Mouse (Mus musculus): ENCODE results near the gene Katnb1. TPM values are rescaled to one million over a fixed set of nuclear protein-coding genes. Genes with fewer than 3 reads are reported as not detected.

Katnb1 gene
- total RNA-seq, 2 experiments from 2014 or later = 49.9 to 52.4 TPM

GRCm38 (mm10) chr8:95084261-95084660, 3.3 kb downstream of the Katnb1 start:
- intact Hi-C loops (cut with DNase I) = no loop called here
- no peak for DNase-seq

DNA sequence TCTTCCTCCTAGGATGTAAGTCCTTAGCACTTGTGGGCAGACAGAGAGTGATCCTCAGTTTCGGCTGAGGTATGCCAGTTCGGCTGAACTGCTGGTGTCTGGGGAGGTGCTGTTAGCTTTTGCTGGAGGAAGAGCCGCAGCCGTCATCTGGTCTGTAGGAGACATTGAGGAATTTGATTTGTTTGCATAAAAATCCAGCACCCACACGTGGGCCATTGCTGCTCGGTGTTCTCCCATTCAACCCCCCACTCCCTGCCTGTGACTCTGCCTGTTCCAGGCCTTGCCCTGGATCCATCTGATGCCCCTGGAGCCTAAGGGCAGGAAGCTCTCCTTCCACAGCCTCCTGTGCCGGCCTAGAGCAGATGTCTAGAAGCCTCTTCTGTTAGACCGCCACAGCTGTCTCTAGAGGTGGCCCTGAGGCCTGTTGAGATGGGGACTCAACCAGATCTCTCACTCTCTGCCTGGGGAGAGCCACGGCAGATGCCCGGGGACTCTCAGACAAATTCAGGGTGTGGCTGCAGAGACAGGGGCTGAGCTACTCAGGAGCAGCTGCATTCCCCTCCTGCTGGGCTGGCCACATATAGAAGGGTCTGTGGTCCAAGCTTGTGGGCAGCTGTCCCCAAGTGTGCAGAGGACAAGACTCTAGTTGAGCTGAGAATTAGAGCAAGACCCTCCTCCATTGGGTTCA, 3.9 kb downstream of the Katnb1 start:
- no peak for DNase-seq
- intact Hi-C loops (cut with DNase I) = no loop called here

- intact Hi-C loops (cut with DNase I) = no loop called here
- DNase-seq = no peak
These were observed 4.6 kb downstream of the Katnb1 start for GRCm38 (mm10) chr8:95085432-95086141.

GRCm38 (mm10) chr8:95093574-95093973, 12.6 kb downstream of the Katnb1 start:
- intact Hi-C loops (cut with DNase I) = no loop called here
- no peak for DNase-seq

- peak; percentile 78 for DNase-seq
- intact Hi-C loops (cut with DNase I) = no loop called here
These were observed 18.0 kb downstream of the Katnb1 start for GRCm38 (mm10) chr8:95099009-95099408.

DNA sequence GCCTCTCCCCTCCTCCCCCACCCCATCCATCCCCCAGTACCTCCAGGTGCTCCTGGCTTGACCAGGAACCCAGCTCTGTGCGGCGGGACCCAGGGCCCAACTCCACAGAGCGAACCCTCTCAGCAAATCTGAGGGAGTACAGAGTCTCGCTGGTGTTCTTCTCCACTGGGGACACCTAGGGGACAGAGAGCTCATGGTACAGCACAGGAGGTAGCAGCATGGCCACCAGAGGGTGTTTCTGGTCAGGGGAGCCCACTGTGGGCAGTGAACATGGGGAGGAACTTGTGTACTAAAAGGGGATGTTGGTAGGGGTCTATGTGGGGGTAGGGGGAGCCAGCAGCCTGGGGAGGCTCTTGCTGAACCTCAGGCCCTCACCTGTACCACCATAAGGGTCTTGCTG, 21.0 kb downstream of the Katnb1 start:
- intact Hi-C loops (cut with DNase I) = loop anchor here (10.0 kb wide), 1 partner anchor 103 kb away; the partner anchor contains the start of gene Kifc3
- no peak for DNase-seq

DNA sequence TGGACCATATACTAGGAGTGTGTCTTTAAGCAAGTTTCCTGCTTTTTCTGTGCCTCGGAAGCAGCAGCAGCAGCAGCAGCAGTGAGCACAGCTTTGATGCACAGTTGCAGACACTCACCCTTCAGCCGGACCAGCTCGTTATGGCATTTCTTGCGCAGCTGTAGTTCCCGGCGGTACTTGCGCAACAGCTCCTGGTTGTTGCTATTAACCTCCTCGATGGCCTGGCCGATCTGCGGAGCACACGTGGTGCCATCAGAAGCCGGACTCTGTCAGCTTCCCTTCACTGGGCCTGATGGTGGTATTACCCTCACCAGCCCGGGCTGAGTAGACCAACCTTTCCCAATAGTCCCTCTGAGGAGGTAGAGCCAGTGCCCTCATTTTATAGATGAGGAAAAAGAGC, 26.3 kb downstream of the Katnb1 start:
- no peak for DNase-seq
- intact Hi-C loops (cut with DNase I) = loop anchor here (10.0 kb wide), 1 partner anchor 97 kb away; the partner anchor contains the start of gene Kifc3

GRCm38 (mm10) chr8:95112594-95112993, 31.6 kb downstream of the Katnb1 start:
- DNase-seq = no peak
- intact Hi-C loops (cut with DNase I) = no loop called here

DNA sequence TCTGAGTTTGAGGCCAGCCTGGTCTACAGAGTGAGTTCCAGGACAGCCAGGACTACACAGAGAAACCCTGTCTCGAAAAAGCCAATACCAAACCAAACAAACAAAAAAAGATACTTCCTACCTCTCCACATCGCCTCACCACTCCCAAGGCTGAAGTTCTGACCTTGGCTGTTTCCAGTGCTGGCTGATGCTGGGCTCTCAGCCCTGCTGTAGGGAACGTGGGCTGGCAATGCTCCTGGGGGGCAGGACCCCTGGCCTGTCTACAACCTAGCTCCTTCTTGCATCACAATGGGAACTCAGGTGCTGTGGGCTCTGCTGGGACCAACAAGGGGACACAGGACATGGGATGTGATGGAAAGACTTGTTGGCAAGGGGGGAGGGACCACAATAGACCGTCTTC, 32.1 kb downstream of the Katnb1 start:
- DNase-seq = no peak
- intact Hi-C loops (cut with DNase I) = no loop called here

- intact Hi-C loops (cut with DNase I) = no loop called here
- no peak for DNase-seq
These were observed 32.8 kb downstream of the Katnb1 start for GRCm38 (mm10) chr8:95113750-95114149.

DNA sequence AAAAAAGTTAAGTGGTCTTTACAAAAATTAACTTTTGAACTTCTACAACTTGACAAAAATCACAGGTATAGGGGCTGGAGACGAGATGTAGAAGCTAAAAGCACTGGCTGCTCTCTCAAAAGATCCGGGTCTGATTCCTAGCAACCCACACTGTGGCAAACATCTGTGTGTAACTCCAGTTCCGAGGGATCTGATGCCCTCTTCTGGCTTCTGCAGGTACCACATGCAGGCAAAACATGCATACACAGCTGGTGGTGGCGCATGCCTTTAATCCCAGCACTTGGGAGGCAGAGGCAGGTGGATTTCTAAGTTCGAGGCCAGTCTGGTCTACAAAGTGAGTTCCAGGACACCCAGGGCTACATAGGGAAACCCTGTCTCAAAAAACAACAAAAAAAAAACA, 42.5 kb downstream of the Katnb1 start:
- no peak for DNase-seq
- intact Hi-C loops (cut with DNase I) = loop anchor here (10.0 kb wide), 1 partner anchor 201 kb away; no protein-coding TSS in a partner anchor

GRCm38 (mm10) chr8:95126497-95126896, 45.5 kb downstream of the Katnb1 start:
- intact Hi-C loops (cut with DNase I) = loop anchor here (10.0 kb wide), 1 partner anchor 198 kb away; no protein-coding TSS in a partner anchor
- DNase-seq = no peak

- no peak for DNase-seq
- intact Hi-C loops (cut with DNase I) = loop anchor here (10.0 kb wide), 1 partner anchor 197 kb away; no protein-coding TSS in a partner anchor
These were observed 46.7 kb downstream of the Katnb1 start for GRCm38 (mm10) chr8:95127658-95128057.

DNA sequence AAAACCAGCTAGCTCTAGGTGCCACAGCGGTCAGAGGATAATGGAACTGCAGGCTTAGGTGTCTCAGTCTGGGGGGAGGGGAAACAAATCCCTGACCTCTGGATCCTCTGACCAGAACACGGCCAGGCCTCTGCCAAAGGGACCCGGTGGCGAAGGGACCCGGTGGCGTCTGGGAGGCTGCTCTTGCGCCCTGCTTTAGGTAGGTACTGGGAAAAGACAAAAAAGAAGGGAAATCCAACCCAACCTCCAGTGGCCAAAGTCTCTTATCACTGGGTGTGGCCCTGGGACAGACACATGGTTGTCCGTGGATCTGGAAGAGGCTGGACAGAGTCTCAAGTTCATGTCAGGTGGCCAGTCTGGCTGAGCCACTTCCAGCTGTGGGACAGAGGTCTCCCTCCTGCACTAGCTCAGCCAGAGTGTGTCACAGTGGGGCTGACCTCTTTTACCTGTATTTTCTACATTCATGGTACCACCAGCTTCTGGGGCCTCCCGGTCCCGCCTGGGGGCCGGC, 47.8 kb downstream of the Katnb1 start:
- intact Hi-C loops (cut with DNase I) = loop anchor here (10.0 kb wide), 1 partner anchor 196 kb away; no protein-coding TSS in a partner anchor
- DNase-seq = no peak

GRCm38 (mm10) chr8:95130966-95131537, 50.1 kb downstream of the Katnb1 start:
- intact Hi-C loops (cut with DNase I) = loop anchor here (10.0 kb wide), 1 partner anchor 74 kb away; the partner anchor contains the start of gene Kifc3

GRCm38 (mm10) chr8:95131983-95132382, 51.0 kb downstream of the Katnb1 start:
- intact Hi-C loops (cut with DNase I) = loop anchor here (10.0 kb wide), 1 partner anchor 73 kb away; the partner anchor contains the start of gene Kifc3
- DNase-seq = no peak

More at GRCm38 (mm10) chr8:95130966-95131537, 50.1 kb downstream of the Katnb1 start:
- DNase-seq = no peak

DNA sequence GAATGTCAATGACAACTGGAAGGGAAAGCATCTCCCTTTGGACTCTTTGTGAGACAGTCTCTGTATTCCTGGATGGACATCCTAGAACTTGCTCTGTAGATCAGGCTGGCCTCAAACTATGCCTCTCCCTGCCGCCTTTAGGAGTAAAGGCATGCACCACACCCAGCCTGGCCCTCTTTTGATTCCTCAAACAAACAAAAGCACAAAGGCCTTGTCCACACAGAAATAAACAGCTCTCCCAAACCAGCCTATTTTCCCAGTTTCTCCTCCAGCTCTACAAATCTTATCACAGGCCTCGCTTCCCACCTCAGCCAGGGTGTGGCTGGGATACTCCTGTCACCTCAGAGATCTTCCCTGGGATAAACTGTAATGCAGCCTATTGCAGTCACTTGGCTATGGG, 53.2 kb downstream of the Katnb1 start:
- intact Hi-C loops (cut with DNase I) = loop anchor here (10.0 kb wide), 1 partner anchor 71 kb away; the partner anchor contains the start of gene Kifc3
- no peak for DNase-seq

- no peak for DNase-seq
These were observed 54.3 kb downstream of the Katnb1 start for GRCm38 (mm10) chr8:95135242-95135641.

GRCm38 (mm10) chr8:95136218-95136617, 55.2 kb downstream of the Katnb1 start:
- intact Hi-C loops (cut with DNase I) = loop anchor here (10.0 kb wide), 1 partner anchor 69 kb away; the partner anchor contains the start of gene Kifc3
- DNase-seq = no peak

More at GRCm38 (mm10) chr8:95135242-95135641, 54.3 kb downstream of the Katnb1 start:
- intact Hi-C loops (cut with DNase I) = loop anchor here (10.0 kb wide), 1 partner anchor 70 kb away; the partner anchor contains the start of gene Kifc3

GRCm38 (mm10) chr8:95137201-95137600, 56.2 kb downstream of the Katnb1 start:
- no peak for DNase-seq
- intact Hi-C loops (cut with DNase I) = loop anchor here (10.0 kb wide), 1 partner anchor 68 kb away; the partner anchor contains the start of gene Kifc3
